8 mouse cellular contexts compared by ENCODE assay signal in genomic region chr12:21285508-21286242, GRCm38 (mm10). TPM values are rescaled to one million over a fixed set of nuclear protein-coding genes. Genes with fewer than 3 reads are reported as not detected.
A peak's percentile ranks its signal among the peaks of the same experiment; 100 is the strongest.
DNase-seq lines count a peak whose midpoint lies in the region; ATAC-seq and TF ChIP-seq lines count a peak whose summit lies in the region.

No protein-coding gene starts in this region.

- ATAC-seq in intestine, embryonic 15.5 days, result peak; percentile 87
- ATAC-seq in midbrain, postnatal 0 days (ENCODE audit: low FRiP score), result peak; percentile 86

- H3K9me3 ChIP-seq in intestine, embryonic 15.5 days, result no peaks in the 10 kb centered on the region
- no peaks in the 10 kb centered on the region for H3K9me3 ChIP-seq in midbrain, postnatal 0 days (ENCODE audit: low read length)

- no peaks in the 10 kb centered on the region for H3K36me3 ChIP-seq in thymus, adult 2 months (ENCODE audit: control insufficient read depth, insufficient read depth, low read length)
- H3K36me3 ChIP-seq in intestine, embryonic 15.5 days, result no peaks in the 10 kb centered on the region
- H3K36me3 ChIP-seq in midbrain, postnatal 0 days (ENCODE audit: insufficient read depth, low read length), result peaks cover 9% of the 10 kb centered on the region

- peak overlapping the region; percentile 75 for H3K27ac ChIP-seq in cerebellum, adult 2 months (ENCODE audit: insufficient read depth, low read length)
- H3K27ac ChIP-seq in thymus, adult 2 months (ENCODE audit: control insufficient read depth, insufficient read depth, low read length), result peak overlapping the region; percentile 48
- H3K27ac ChIP-seq in intestine, embryonic 15.5 days, result peak overlapping the region; percentile 77
- H3K27ac ChIP-seq in midbrain, postnatal 0 days (ENCODE audit: low read depth, low read length), result peak overlapping the region; percentile 63

- H3K9ac ChIP-seq in intestine, embryonic 15.5 days, result peak overlapping the region; percentile 79
- H3K9ac ChIP-seq in midbrain, postnatal 0 days (replicated peaks; ENCODE audit: low read length, poor library complexity, severe bottlenecking), result peak overlapping the region; percentile 74

- no peaks in the 10 kb centered on the region for H3K27me3 ChIP-seq in cerebellum, adult 2 months (ENCODE audit: control insufficient read depth, insufficient read depth, low read length)
- H3K27me3 ChIP-seq in thymus, adult 2 months (ENCODE audit: control insufficient read depth, insufficient read depth, low read length), result no peaks in the 10 kb centered on the region
- no peaks in the 10 kb centered on the region for H3K27me3 ChIP-seq in intestine, embryonic 15.5 days (replicated peaks)
- H3K27me3 ChIP-seq in midbrain, postnatal 0 days (ENCODE audit: insufficient read depth, low read length), result no peaks in the 10 kb centered on the region

- no peak for DNase-seq in cerebellum, adult 2 months
- DNase-seq in cerebellum, postnatal 14 days, result no peak
- no peak for DNase-seq in thymus, adult 2 months
- DNase-seq in thymus, postnatal 25 days, result no peak
- DNase-seq in midbrain, postnatal 0 days (ENCODE audit: low spot score), result peak; percentile 58
- no peak for DNase-seq in right cerebral cortex, adult 18-20 months
- no peak for DNase-seq in left cerebral cortex, adult 11 months (ENCODE audit: low spot score)

- 1% methylated on average over 47 of the region's 47 CpGs for WGBS in cerebellum, adult 2 months
- WGBS in thymus, adult 2 months, result under 1% methylated on average over 47 of the region's 47 CpGs
- under 1% methylated on average over 47 of the region's 47 CpGs for WGBS in intestine, embryonic 15.5 days
- WGBS in midbrain, postnatal 0 days, result under 1% methylated on average over 44 of the region's 47 CpGs

- peak overlapping the region; percentile 79 for H3K4me3 ChIP-seq in cerebellum, adult 2 months (replicated peaks; ENCODE audit: insufficient read depth, low read depth, low read length)
- peak overlapping the region; percentile 87 for H3K4me3 ChIP-seq in thymus, adult 2 months (ENCODE audit: control insufficient read depth, insufficient read depth, low read length)
- peak overlapping the region; percentile 77 for H3K4me3 ChIP-seq in intestine, embryonic 15.5 days (replicated peaks)
- peak overlapping the region; percentile 85 for H3K4me3 ChIP-seq in midbrain, postnatal 0 days (ENCODE audit: low read depth, low read length)

- TF ChIP-seq CTCF in cerebellum, adult 2 months (IDR thresholded peaks at IDR 0.05; ENCODE audit: borderline replicate concordance, insufficient read depth, low read depth, low read length), result no peak
- no peak for TF ChIP-seq CTCF in thymus, adult 2 months (IDR thresholded peaks at IDR 0.05; ENCODE audit: borderline replicate concordance, control insufficient read depth, extremely low read depth, insufficient read depth, low read length, poor library complexity)
- TF ChIP-seq CTCF in midbrain, postnatal 0 days (IDR thresholded peaks at IDR 0.05), result no peak

- peak; percentile 42; the same call in 1 of the 2 replicates for TF ChIP-seq POLR2A in cerebellum, adult 2 months (IDR thresholded peaks at IDR 0.05; ENCODE audit: borderline replicate concordance, insufficient read depth, low read length)
- no peak; the same call in 1 of the 2 replicates for TF ChIP-seq POLR2A in thymus, adult 2 months (IDR thresholded peaks at IDR 0.05; ENCODE audit: control insufficient read depth, extremely low read depth, insufficient read depth, low read length, poor library complexity)

- H3K4me1 ChIP-seq in cerebellum, adult 2 months (ENCODE audit: control insufficient read depth, insufficient read depth, low read length), result peaks cover 3% of the 10 kb centered on the region; the same call in 1 of the 2 replicates
- H3K4me1 ChIP-seq in thymus, adult 2 months (replicated peaks; ENCODE audit: control insufficient read depth, insufficient read depth, low read length), result peaks cover 5% of the 10 kb centered on the region
- peaks cover 15% of the 10 kb centered on the region for H3K4me1 ChIP-seq in intestine, embryonic 15.5 days (replicated peaks)
- peaks cover 14% of the 10 kb centered on the region for H3K4me1 ChIP-seq in midbrain, postnatal 0 days (ENCODE audit: insufficient read depth, low read length)

- peak overlapping the region; percentile 90 for H3K4me2 ChIP-seq in intestine, embryonic 15.5 days (replicated peaks)
- H3K4me2 ChIP-seq in midbrain, postnatal 0 days (ENCODE audit: low read depth, low read length, poor library complexity, severe bottlenecking), result peak overlapping the region; percentile 87

RNA-seq across cellular contexts. Expression of gene Itgb1bp1, which starts 0.4 kb away (rescaled TPM):
- 66.9 and 70.6 TPM in 2 replicates for polyA plus RNA-seq in cerebellum, adult 2 months (2012; rRNA removed)
- polyA plus RNA-seq in thymus, adult 2 months (2012; rRNA removed), result 16.2 and 18.0 TPM in 2 replicates
- polyA plus RNA-seq in intestine, embryonic 15.5 days (2015; fragmentation: Nextera tagmentation; extraction: Ambion mirVana), result 37.6 and 46.1 TPM in 2 replicates
- 16.1 and 17.5 TPM in 2 replicates for total RNA-seq in midbrain, postnatal 0 days (2014; rRNA removed)
- polyA plus RNA-seq in midbrain, postnatal 0 days (2015; fragmentation: Nextera tagmentation; extraction: Ambion mirVana), result 30.0 and 30.8 TPM in 2 replicates

RNA-seq across cellular contexts. Expression of gene Cpsf3, which starts 0.5 kb away (rescaled TPM):
- 71.4 and 76.3 TPM in 2 replicates for polyA plus RNA-seq in cerebellum, adult 2 months (2012; rRNA removed)
- 28.6 and 45.3 TPM in 2 replicates for polyA plus RNA-seq in thymus, adult 2 months (2012; rRNA removed)
- 106 and 107 TPM in 2 replicates for polyA plus RNA-seq in intestine, embryonic 15.5 days (2015; fragmentation: Nextera tagmentation; extraction: Ambion mirVana)
- 39.4 and 45.1 TPM in 2 replicates for total RNA-seq in midbrain, postnatal 0 days (2014; rRNA removed)
- 69.1 and 69.6 TPM in 2 replicates for polyA plus RNA-seq in midbrain, postnatal 0 days (2015; fragmentation: Nextera tagmentation; extraction: Ambion mirVana)

RNA-seq across cellular contexts. Expression of gene Iah1, which starts 30.5 kb away (rescaled TPM):
- polyA plus RNA-seq in cerebellum, adult 2 months (2012; rRNA removed), result 36.8 and 37.2 TPM in 2 replicates
- 50.1 and 53.6 TPM in 2 replicates for polyA plus RNA-seq in thymus, adult 2 months (2012; rRNA removed)
- 58.8 and 63.7 TPM in 2 replicates for polyA plus RNA-seq in intestine, embryonic 15.5 days (2015; fragmentation: Nextera tagmentation; extraction: Ambion mirVana)
- total RNA-seq in midbrain, postnatal 0 days (2014; rRNA removed), result 16.0 and 22.2 TPM in 2 replicates
- polyA plus RNA-seq in midbrain, postnatal 0 days (2015; fragmentation: Nextera tagmentation; extraction: Ambion mirVana), result 19.8 and 24.1 TPM in 2 replicates
